Mouse (Mus musculus): ENCODE measurements around the gene Cdkn2b.

- TF ChIP-seq CTCF (IDR thresholded peaks at IDR 0.05; ENCODE audit: extremely low read depth, insufficient read depth, insufficient read length, insufficient replicate concordance), result no peak
- no peak for TF ChIP-seq POLR2A (IDR thresholded peaks at IDR 0.05; ENCODE audit: low read depth, low read length)
Measured at GRCm38 (mm10) chr4:89353071-89353582, 42.3 kb upstream of the Cdkn2b start.

All from spleen, adult 2 months (tissue).